Mouse (Mus musculus) stomach, embryonic 15.5 days (tissue): ENCODE data around the gene Ampd3. TPM values are rescaled to one million over a fixed set of nuclear protein-coding genes. Genes with fewer than 3 reads are reported as not detected.

Experiments
- ATAC-seq: fragments of 200-750 bp; cut with Nextera tagmentation; 2 replicates; pipeline ENCODE4 v1.8.0; 2017; ENCODE audit warnings: low read depth, moderate number of reproducible peaks, moderate TSS enrichment; ENCODE audit not compliant: insufficient read depth, low FRiP score
- H3K27ac ChIP-seq: fragments of 300-500 bp; sonication (generic); 2 replicates; pipeline ENCODE4 v1.5.1; 2015; ENCODE audit warnings: mild to moderate bottlenecking, inconsistent platforms
- H3K27me3 ChIP-seq: fragments of 300-500 bp; sonication (generic); replicated peaks from 2 replicates; pipeline ENCODE4 v1.6.1; 2015; ENCODE audit warnings: inconsistent platforms
- H3K36me3 ChIP-seq: fragments of 300-500 bp; sonication (generic); 2 replicates; pipeline ENCODE4 v1.6.1; 2015; ENCODE audit warnings: inconsistent platforms
- H3K4me1 ChIP-seq: fragments of 300-500 bp; sonication (generic); 2 replicates; pipeline ENCODE4 v1.6.1; 2015; ENCODE audit warnings: inconsistent platforms
- H3K4me2 ChIP-seq: fragments of 300-500 bp; sonication (generic); 2 replicates; pipeline ENCODE4 v1.6.1; 2015; ENCODE audit warnings: mild to moderate bottlenecking, inconsistent platforms
- H3K4me3 ChIP-seq: fragments of 300-500 bp; sonication (generic); replicated peaks from 2 replicates; pipeline ENCODE4 v1.5.1; 2015; ENCODE audit warnings: inconsistent platforms
- H3K9ac ChIP-seq: fragments of 300-500 bp; sonication (generic); 2 replicates; pipeline ENCODE4 v1.6.1; 2015; ENCODE audit warnings: inconsistent platforms
- H3K9me3 ChIP-seq: fragments of 300-500 bp; sonication (generic); 2 replicates; pipeline ENCODE4 v1.6.1; 2016; ENCODE audit warnings: inconsistent platforms
- WGBS: fragments of 180-500 bp; shearing (Covaris S2); methylation state at CpG from one replicate; pipeline ENCODE4 v1.1.7; 2015; 5-methylcytosine and 5-hydroxymethylcytosine counted together
- polyA plus RNA-seq: library from polyadenylated mRNA; unstranded; fragments of >200 nt; fragmentation: Nextera tagmentation; extraction: Ambion mirVana; gene quantifications from 2 replicates; pipeline ENCODE4 v1.2.1, GENCODE M21; 2015

Ampd3 gene
- polyA plus RNA-seq, 1 experiment from 2014 or later = 5.9 TPM

DNA sequence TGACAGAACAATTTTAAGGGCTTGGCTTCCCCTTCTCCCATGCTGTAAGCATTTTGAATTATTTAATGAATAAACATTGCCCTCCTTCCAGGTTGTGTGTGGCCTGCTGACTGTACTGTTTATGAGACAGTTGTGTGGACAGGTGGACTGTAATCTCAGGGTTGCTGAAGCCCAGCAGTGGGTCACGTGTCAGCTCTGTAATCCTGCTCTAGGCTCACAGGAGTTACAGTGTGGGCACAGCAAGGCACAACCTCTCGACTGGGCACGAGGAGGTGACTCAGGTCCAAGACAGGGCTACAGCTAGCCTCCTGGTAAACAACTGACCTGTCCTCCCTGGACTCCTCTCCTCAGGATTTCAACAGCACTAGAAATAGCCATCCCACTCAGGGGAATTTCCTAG lies 4.3 kb downstream of the Ampd3 start:
- H3K36me3 ChIP-seq = no peaks in the 10 kb centered on the region
- peaks cover 25% of the 10 kb centered on the region for H3K4me1 ChIP-seq
- ATAC-seq = no peak
- no peak overlapping the region for H3K27ac ChIP-seq
- WGBS = 71% methylated on average over 3 of the region's 3 CpGs
- H3K9ac ChIP-seq = no peak overlapping the region
- no peak overlapping the region for H3K4me2 ChIP-seq
- H3K27me3 ChIP-seq = peaks cover 12% of the 10 kb centered on the region; the same call in 1 of the 2 replicates
- H3K4me3 ChIP-seq = no peak overlapping the region
- no peaks in the 10 kb centered on the region for H3K9me3 ChIP-seq

- no peak overlapping the region for H3K9ac ChIP-seq
- H3K27ac ChIP-seq = peak overlapping the region; percentile 64
- peaks cover 23% of the 10 kb centered on the region for H3K4me1 ChIP-seq
- peaks cover 12% of the 10 kb centered on the region; the same call in 1 of the 2 replicates for H3K27me3 ChIP-seq
- 30% methylated on average over 14 of the region's 14 CpGs for WGBS
- peak overlapping the region; percentile 27 for H3K4me2 ChIP-seq
- H3K9me3 ChIP-seq = no peaks in the 10 kb centered on the region
- peak overlapping the region; percentile 20; the same call in 1 of the 2 replicates for H3K4me3 ChIP-seq
- peak; percentile 65; the same call in 1 of the 2 replicates for ATAC-seq
- H3K36me3 ChIP-seq = no peaks in the 10 kb centered on the region
Measured at GRCm38 (mm10) chr7:110773204-110774002, 5.4 kb downstream of the Ampd3 start.

DNA sequence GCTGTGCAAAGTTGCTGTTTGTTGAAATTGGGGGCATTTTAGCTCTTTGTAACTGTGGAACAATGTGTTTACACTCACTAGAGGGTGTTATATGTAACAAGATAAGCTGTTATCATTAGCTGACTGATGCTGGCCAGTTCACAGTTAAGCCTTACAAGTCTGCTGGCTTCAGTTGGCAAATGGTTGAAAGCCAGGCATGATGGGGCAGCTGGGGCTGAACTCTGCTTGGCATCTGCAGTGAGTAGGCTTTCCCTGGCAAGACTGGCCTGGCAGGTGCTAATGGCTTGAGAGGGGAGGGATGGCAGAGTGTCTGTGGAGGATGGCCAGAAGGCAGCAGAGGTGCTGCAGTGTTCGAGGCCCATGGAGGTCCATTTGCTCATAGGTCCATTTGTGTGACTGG lies 6.1 kb downstream of the Ampd3 start:
- Histone ChIP-seq H3K4me3 (peak overlapping the region; percentile 20; the same call in 1 of the 2 replicates), H3K27ac (peak overlapping the region; percentile 64), H3K9ac (no peak overlapping the region), H3K4me2 (peak overlapping the region; percentile 27), H3K36me3 (no peaks in the 10 kb centered on the region), H3K27me3 (peaks cover 6% of the 10 kb centered on the region; the same call in 1 of the 2 replicates), H3K4me1 (peaks cover 17% of the 10 kb centered on the region; the same call in 1 of the 2 replicates), H3K9me3 (no peaks in the 10 kb centered on the region)
- no peak for ATAC-seq
- WGBS = 50% methylated on average over 1 of the region's 1 CpGs

- no peak overlapping the region for H3K27ac ChIP-seq
- ATAC-seq = peak; percentile 82
- no peak overlapping the region for H3K4me3 ChIP-seq
- H3K4me2 ChIP-seq = 0 out of 2 replicates have a peak overlapping the region, but pooled peaks have one; percentile 27
- H3K27me3 ChIP-seq = no peaks in the 10 kb centered on the region; the same call in 1 of the 2 replicates
- H3K9ac ChIP-seq = no peak overlapping the region
- 76% methylated on average over 8 of the region's 8 CpGs for WGBS
- H3K4me1 ChIP-seq = peaks cover 13% of the 10 kb centered on the region; the same call in 1 of the 2 replicates
- no peaks in the 10 kb centered on the region for H3K9me3 ChIP-seq
- H3K36me3 ChIP-seq = no peaks in the 10 kb centered on the region
Measured at GRCm38 (mm10) chr7:110774674-110775073, 6.7 kb downstream of the Ampd3 start.

- no peak overlapping the region for H3K4me3 ChIP-seq
- no peak overlapping the region for H3K4me2 ChIP-seq
- no peak for ATAC-seq
- no peak overlapping the region for H3K9ac ChIP-seq
- WGBS = 85% methylated on average over 18 of the region's 18 CpGs
- H3K4me1 ChIP-seq = peaks cover 27% of the 10 kb centered on the region
- no peaks in the 10 kb centered on the region for H3K27me3 ChIP-seq
- no peaks in the 10 kb centered on the region for H3K9me3 ChIP-seq
- H3K27ac ChIP-seq = no peak overlapping the region
- H3K36me3 ChIP-seq = no peaks in the 10 kb centered on the region
Measured at GRCm38 (mm10) chr7:110777146-110778001, 9.4 kb downstream of the Ampd3 start.

GRCm38 (mm10) chr7:110778933-110779332 lies 10.9 kb downstream of the Ampd3 start:
- peaks cover 18% of the 10 kb centered on the region for H3K4me1 ChIP-seq
- no peak overlapping the region for H3K27ac ChIP-seq
- H3K9ac ChIP-seq = no peak overlapping the region
- WGBS = 79% methylated on average over 7 of the region's 7 CpGs
- H3K27me3 ChIP-seq = no peaks in the 10 kb centered on the region
- H3K4me3 ChIP-seq = no peak overlapping the region
- H3K36me3 ChIP-seq = no peaks in the 10 kb centered on the region
- ATAC-seq = 0 out of 2 replicates have a peak, but pooled peaks have one; percentile 48
- no peak overlapping the region for H3K4me2 ChIP-seq
- H3K9me3 ChIP-seq = no peaks in the 10 kb centered on the region

DNA sequence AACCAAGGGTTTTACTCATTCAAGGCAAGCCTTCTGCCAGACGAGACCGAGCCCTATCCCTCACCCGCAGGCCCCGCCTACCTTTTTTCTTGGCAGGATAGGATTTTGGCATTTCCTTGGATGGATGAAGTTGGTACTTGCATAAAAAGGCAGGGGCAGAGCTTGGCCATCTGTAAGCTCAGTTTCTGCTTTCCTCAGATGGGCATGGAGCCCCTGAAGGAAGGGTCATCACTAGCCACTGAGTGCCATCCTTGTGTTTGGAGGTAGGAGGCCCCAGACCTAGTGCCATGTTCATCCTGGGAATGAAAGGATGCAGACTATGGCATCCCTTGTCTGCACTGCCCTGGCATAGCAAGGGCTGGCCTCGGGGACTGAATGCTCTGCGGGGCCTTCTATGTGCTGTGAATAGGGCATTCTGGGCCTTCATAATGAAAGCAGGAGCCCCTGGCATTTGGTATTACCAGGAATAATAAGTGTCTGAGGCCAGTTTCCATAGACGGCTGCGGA lies 11.7 kb downstream of the Ampd3 start:
- Histone ChIP-seq H3K9me3 (no peaks in the 10 kb centered on the region), H3K9ac (no peak overlapping the region), H3K27ac (no peak overlapping the region), H3K4me2 (no peak overlapping the region), H3K27me3 (no peaks in the 10 kb centered on the region), H3K4me3 (no peak overlapping the region), H3K36me3 (no peaks in the 10 kb centered on the region), H3K4me1 (peaks cover 14% of the 10 kb centered on the region)
- no peak for ATAC-seq
- WGBS = 82% methylated on average over 8 of the region's 8 CpGs

GRCm38 (mm10) chr7:110780520-110780919 lies 12.5 kb downstream of the Ampd3 start:
- ATAC-seq = no peak
- H3K27me3 ChIP-seq = no peaks in the 10 kb centered on the region
- no peaks in the 10 kb centered on the region for H3K9me3 ChIP-seq
- H3K9ac ChIP-seq = no peak overlapping the region
- H3K36me3 ChIP-seq = no peaks in the 10 kb centered on the region
- 77% methylated on average over 4 of the region's 4 CpGs for WGBS
- H3K4me2 ChIP-seq = no peak overlapping the region
- H3K27ac ChIP-seq = no peak overlapping the region
- H3K4me3 ChIP-seq = no peak overlapping the region
- peaks cover 14% of the 10 kb centered on the region for H3K4me1 ChIP-seq

DNA sequence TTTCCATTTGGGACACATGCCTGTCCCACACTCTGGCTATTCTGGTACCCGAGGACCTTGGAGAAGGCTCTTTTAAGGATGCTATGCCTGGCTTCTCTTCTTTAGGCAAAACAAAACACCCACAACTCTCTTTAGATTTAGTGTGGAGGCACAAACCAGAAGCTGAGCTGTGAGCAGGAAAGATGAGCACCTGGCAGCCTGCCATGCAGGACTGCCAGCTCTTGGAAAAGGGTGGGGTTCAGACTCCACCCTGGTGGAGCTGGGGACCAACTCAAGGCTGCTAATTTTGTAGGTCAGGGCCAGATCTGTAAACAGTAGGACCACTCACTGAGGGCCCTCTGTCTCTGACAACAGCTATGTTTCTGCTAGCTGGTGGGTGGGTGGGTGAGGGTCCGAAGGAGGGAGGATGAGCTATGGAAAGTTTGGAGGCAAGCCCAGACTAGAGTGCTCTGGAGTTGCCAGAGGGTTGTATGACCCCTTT lies 13.3 kb downstream of the Ampd3 start:
- peak; percentile 51; the same call in 1 of the 2 replicates for ATAC-seq
- no peak overlapping the region for H3K27ac ChIP-seq

GRCm38 (mm10) chr7:110782135-110782534 lies 14.1 kb downstream of the Ampd3 start:
- 45% methylated on average over 7 of the region's 7 CpGs for WGBS
- no peak for ATAC-seq

More for the DNA sequence above, 13.3 kb downstream of the Ampd3 start:
- Histone ChIP-seq H3K9me3 (no peaks in the 10 kb centered on the region), H3K4me2 (no peak overlapping the region), H3K36me3 (no peaks in the 10 kb centered on the region), H3K4me1 (peaks cover 14% of the 10 kb centered on the region), H3K27me3 (no peaks in the 10 kb centered on the region), H3K9ac (no peak overlapping the region), H3K4me3 (no peak overlapping the region)
- WGBS = 62% methylated on average over 2 of the region's 2 CpGs

DNA sequence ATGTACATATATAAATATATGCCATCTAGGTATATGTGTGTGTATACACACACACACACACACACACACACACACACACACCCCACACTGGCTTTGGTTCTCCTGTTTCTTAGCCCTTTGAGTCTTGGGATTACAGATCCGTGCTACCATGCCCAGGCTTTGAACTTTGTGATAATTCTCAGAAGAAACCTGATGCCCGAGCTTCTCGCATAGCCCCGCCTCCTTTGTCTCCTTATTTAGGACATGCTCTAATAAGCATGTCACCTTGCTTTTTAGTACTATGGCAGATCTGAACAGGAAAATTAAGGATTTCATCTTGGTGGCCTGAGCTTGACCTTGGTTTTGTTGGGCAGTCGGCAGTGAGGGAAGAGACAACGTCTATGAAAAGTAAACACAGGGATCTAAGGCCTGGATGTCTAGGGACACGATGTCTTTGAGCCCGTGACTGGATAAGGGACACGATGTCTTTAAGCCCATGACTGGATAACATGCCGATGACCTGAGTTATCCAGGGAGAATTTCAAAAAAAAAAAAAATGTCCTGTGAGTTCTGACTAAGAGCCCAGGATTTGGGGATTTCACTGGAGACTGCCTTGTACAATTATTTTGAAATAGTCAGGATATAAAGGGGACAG lies 15.0 kb downstream of the Ampd3 start:
- WGBS = 44% methylated on average over 10 of the region's 10 CpGs
- no peaks in the 10 kb centered on the region for H3K27me3 ChIP-seq
- peaks cover 14% of the 10 kb centered on the region for H3K4me1 ChIP-seq
- H3K36me3 ChIP-seq = no peaks in the 10 kb centered on the region
- no peak overlapping the region for H3K4me3 ChIP-seq
- no peak overlapping the region for H3K4me2 ChIP-seq
- H3K9me3 ChIP-seq = no peaks in the 10 kb centered on the region
- no peak overlapping the region for H3K9ac ChIP-seq
- H3K27ac ChIP-seq = no peak overlapping the region
- no peak for ATAC-seq

More at GRCm38 (mm10) chr7:110782135-110782534, 14.1 kb downstream of the Ampd3 start:
- H3K27ac ChIP-seq = peak overlapping the region; percentile 4; the same call in 1 of the 2 replicates
- no peaks in the 10 kb centered on the region for H3K9me3 ChIP-seq
- H3K4me3 ChIP-seq = no peak overlapping the region
- H3K36me3 ChIP-seq = no peaks in the 10 kb centered on the region
- H3K9ac ChIP-seq = no peak overlapping the region
- H3K27me3 ChIP-seq = no peaks in the 10 kb centered on the region
- no peak overlapping the region for H3K4me2 ChIP-seq
- H3K4me1 ChIP-seq = peaks cover 14% of the 10 kb centered on the region
